In the genomic region with DNA sequence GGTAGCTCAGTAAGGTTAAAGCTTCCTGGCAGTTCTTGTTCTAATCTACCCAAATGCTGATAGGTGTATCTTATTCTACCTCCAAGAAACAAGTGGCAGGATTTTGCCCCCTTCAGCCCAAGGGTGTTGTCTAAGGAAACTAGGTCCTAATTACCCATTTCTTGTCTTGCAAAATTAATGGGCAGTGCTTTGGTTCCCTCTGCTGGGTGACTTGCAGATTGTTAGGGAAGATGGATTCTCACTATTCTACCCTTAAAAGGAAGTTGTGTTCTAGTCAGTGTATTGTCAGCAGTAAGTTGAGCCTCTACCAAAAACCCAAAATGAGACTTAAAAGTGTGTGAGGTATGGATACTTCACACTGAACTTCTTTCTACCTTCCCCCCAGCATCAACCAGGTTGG, we compare ENCODE assay signal across 8 mouse cellular contexts. TPM values are rescaled to one million over a fixed set of nuclear protein-coding genes. Genes with fewer than 3 reads are reported as not detected.
DNase-seq lines count a peak whose midpoint lies in the region; ATAC-seq lines count a peak whose summit lies in the region.

No protein-coding gene starts in this region.

- H3K27me3 ChIP-seq in liver, embryonic 11.5 days (replicated peaks; ENCODE audit: control insufficient read depth, insufficient read depth, low read length) = no peaks in the 10 kb centered on the region
- H3K27me3 ChIP-seq in neural tube, embryonic 15.5 days (replicated peaks) = no peaks in the 10 kb centered on the region

- DNase-seq in frontal cortex, postnatal 14 days (ENCODE audit: low spot score in 2 of 2) = no peak
- peak; percentile 4 for DNase-seq in liver
- DNase-seq in liver, embryonic 11.5 days (ENCODE audit: low spot score) = no peak
- DNase-seq in R1 (ENCODE audit: low read depth, low spot score) = peak; percentile 12
- peak; percentile 30 to 56 for DNase-seq in heart, postnatal 14 days
- peak; percentile 58 for DNase-seq in lung, postnatal 36 days

- intact Hi-C loops in heart, postnatal 14 days (cut with DNase I) = loop anchor here (1.0 to 5.0 kb wide), 2 partner anchors 226 to 297 kb away; no protein-coding TSS in a partner anchor

- no peaks in the 10 kb centered on the region for H3K4me1 ChIP-seq in liver, embryonic 11.5 days (replicated peaks; ENCODE audit: control insufficient read depth, insufficient read depth, low read length)
- H3K4me1 ChIP-seq in neural tube, embryonic 15.5 days = no peaks in the 10 kb centered on the region

- no peak overlapping the region for H3K4me2 ChIP-seq in liver, embryonic 11.5 days
- H3K4me2 ChIP-seq in neural tube, embryonic 15.5 days = no peak overlapping the region

- H3K27ac ChIP-seq in liver, embryonic 11.5 days (ENCODE audit: low read depth, low read length) = no peak overlapping the region
- no peak overlapping the region for H3K27ac ChIP-seq in neural tube, embryonic 15.5 days (replicated peaks)

- no peaks in the 10 kb centered on the region for H3K36me3 ChIP-seq in liver, embryonic 11.5 days (ENCODE audit: control insufficient read depth, insufficient read depth, low read length)
- H3K36me3 ChIP-seq in neural tube, embryonic 15.5 days = no peaks in the 10 kb centered on the region

- peak; percentile 52; the same call in 1 of the 2 replicates for ATAC-seq in frontal cortex, adult (ENCODE audit: low TSS enrichment)
- no peak for ATAC-seq in liver, embryonic 11.5 days (replicated peaks; ENCODE audit: low FRiP score)
- ATAC-seq in neural tube, embryonic 15.5 days (ENCODE audit: low FRiP score) = no peak

- H3K4me3 ChIP-seq in liver, embryonic 11.5 days (ENCODE audit: low read depth, low read length) = no peak overlapping the region
- no peak overlapping the region for H3K4me3 ChIP-seq in neural tube, embryonic 15.5 days (replicated peaks)

- H3K9ac ChIP-seq in liver, embryonic 11.5 days (ENCODE audit: low read depth, low read length) = no peak overlapping the region
- H3K9ac ChIP-seq in neural tube, embryonic 15.5 days (replicated peaks) = no peak overlapping the region

- no peaks in the 10 kb centered on the region for H3K9me3 ChIP-seq in liver, embryonic 11.5 days (ENCODE audit: control insufficient read depth, low read length)
- H3K9me3 ChIP-seq in neural tube, embryonic 15.5 days (replicated peaks) = no peaks in the 10 kb centered on the region

RNA-seq across cellular contexts. Expression of a gene that starts 59.0 kb away (rescaled TPM):
- polyA plus RNA-seq in liver, embryonic 11.5 days (2014; fragmentation: Nextera tagmentation; extraction: Ambion mirVana) = 5.1 and 5.8 TPM in 2 replicates
- total RNA-seq in heart, postnatal 14 days (2021) = 10 to 100 TPM; 48.6 to 50.8 TPM
- polyA plus RNA-seq in neural tube, embryonic 15.5 days (2015; fragmentation: Nextera tagmentation; extraction: Ambion mirVana) = 3.3 and 4.6 TPM in 2 replicates

Comparison
In these comparisons a context has a peak if more than half of its experiments do, and no peak if none do; other contexts are left out.
1. DNase-seq: peak in liver (single experiment), R1 (single experiment), heart, postnatal 14 days (2 of 2) and lung, postnatal 36 days (single experiment); none in frontal cortex, postnatal 14 days (0 of 2) and liver, embryonic 11.5 days (single experiment).